Mouse (Mus musculus): ENCODE data around the gene Dlx3. TPM values are rescaled to one million over a fixed set of nuclear protein-coding genes. Genes with fewer than 3 reads are reported as not detected.

Gene Dlx3
- polyA plus RNA-seq (2014; fragmentation: Nextera tagmentation; extraction: Ambion mirVana), result 0.11 and 0.18 TPM in 2 replicates

DNA sequence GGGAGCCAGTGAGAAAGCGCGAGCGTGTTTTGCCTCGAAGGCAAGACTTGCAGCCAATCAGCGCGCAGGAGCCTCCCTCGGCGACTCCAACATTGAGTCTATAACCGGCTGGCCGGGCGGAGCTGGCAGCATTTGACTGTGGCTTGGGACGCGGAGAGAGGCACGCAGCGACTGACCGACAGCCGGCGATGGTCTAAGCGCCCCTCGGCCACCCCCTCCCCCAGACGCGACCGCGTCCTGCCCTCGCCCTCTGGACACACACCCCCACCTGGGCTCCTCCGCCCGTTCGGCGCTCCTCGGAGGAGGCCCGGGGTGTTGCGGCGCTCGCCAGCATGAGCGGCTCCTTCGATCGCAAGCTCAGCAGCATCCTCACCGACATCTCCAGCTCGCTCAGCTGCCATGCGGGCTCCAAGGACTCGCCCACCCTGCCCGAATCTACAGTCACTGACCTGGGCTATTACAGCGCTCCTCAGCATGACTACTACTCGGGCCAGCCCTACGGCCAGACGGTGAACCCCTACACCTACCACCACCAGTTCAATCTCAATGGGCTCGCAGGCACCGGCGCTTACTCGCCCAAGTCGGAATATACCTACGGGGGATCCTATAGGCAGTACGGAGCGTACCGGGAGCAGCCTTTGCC lies at the start of gene Dlx3:
Gene Dlx3, plus strand, starts transcription at position 130 of the 643 bp plus-strand sequence.
- ATAC-seq (ENCODE audit: insufficient read depth), result peak; percentile 56

GRCm38 (mm10) chr11:95070140-95071107 lies 49.5 kb upstream of the Dlx3 start:
- peaks cover 4% of the 10 kb centered on the region; the same call in 1 of the 2 replicates for H3K36me3 ChIP-seq (ENCODE audit: insufficient read depth)
- H3K4me1 ChIP-seq (ENCODE audit: insufficient read depth), result peaks cover 39% of the 10 kb centered on the region
- DNase-seq, result peak; percentile 28
- no peak for TF ChIP-seq CTCF (IDR thresholded peaks at IDR 0.05; ENCODE audit: low read depth)
- no peak overlapping the region for H3K4me3 ChIP-seq (ENCODE audit: low read depth, low read length)
- ATAC-seq (ENCODE audit: insufficient read depth), result no peak
- peak overlapping the region; percentile 27; the same call in 1 of the 2 replicates for H3K4me2 ChIP-seq
- H3K27ac ChIP-seq (ENCODE audit: low read depth), result peak overlapping the region; percentile 84
- 47% methylated on average over 8 of the region's 8 CpGs for WGBS
- H3K27me3 ChIP-seq (ENCODE audit: insufficient read depth, low read length), result peaks cover 7% of the 10 kb centered on the region
- H3K9ac ChIP-seq, result no peak overlapping the region
- no peaks in the 10 kb centered on the region for H3K9me3 ChIP-seq (ENCODE audit: low read depth, low read length)

More for the DNA sequence above, at the start of gene Dlx3:
- WGBS, result 1% methylated on average over 53 of the region's 55 CpGs
- H3K9me3 ChIP-seq (ENCODE audit: low read depth, low read length), result no peaks in the 10 kb centered on the region
- H3K4me1 ChIP-seq (ENCODE audit: insufficient read depth), result no peaks in the 10 kb centered on the region
- H3K9ac ChIP-seq, result peak within 1 kb of the TSS; percentile 23; the same call in 1 of the 2 replicates
- H3K36me3 ChIP-seq (ENCODE audit: insufficient read depth), result no peaks in the 10 kb centered on the region
- H3K4me2 ChIP-seq, result peak within 1 kb of the TSS; percentile 77
- peaks cover 65% of the 10 kb centered on the region for H3K27me3 ChIP-seq (ENCODE audit: insufficient read depth, low read length)
- peak; percentile 85 for DNase-seq
- TF ChIP-seq CTCF (IDR thresholded peaks at IDR 0.05; ENCODE audit: low read depth), result no peak
- no peak within 1 kb of the TSS for H3K27ac ChIP-seq (ENCODE audit: low read depth)
- peak within 1 kb of the TSS; percentile 39 for H3K4me3 ChIP-seq (ENCODE audit: low read depth, low read length)

DNA sequence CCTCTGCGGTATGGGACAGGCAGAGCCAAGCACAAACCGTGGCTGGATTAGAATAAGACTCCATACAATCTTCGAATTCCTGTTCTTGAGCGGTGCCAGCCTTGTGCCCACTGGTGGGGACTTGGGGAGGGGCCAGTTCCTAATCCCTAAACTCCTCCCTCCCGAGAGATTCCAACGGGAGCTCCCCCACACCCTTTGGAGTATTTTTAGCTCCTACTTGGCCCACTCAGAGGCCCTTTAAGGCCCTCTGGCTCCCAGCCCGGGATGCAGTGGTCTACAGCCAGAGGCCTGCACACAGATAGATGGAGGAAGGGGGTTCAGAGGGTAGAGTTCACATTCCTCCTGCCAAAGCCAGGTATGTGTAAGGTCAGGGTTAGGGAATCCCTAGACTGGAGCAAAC lies 48.7 kb upstream of the Dlx3 start:
- no peak overlapping the region for H3K9ac ChIP-seq
- peaks cover 4% of the 10 kb centered on the region; the same call in 1 of the 2 replicates for H3K36me3 ChIP-seq (ENCODE audit: insufficient read depth)
- peak overlapping the region; percentile 84; the same call in 1 of the 2 replicates for H3K27ac ChIP-seq (ENCODE audit: low read depth)
- peaks cover 39% of the 10 kb centered on the region for H3K4me1 ChIP-seq (ENCODE audit: insufficient read depth)
- no peak overlapping the region for H3K4me3 ChIP-seq (ENCODE audit: low read depth, low read length)
- no peak for TF ChIP-seq CTCF (IDR thresholded peaks at IDR 0.05; ENCODE audit: low read depth)
- 21% methylated on average over 7 of the region's 7 CpGs for WGBS
- H3K27me3 ChIP-seq (ENCODE audit: insufficient read depth, low read length), result peaks cover 16% of the 10 kb centered on the region
- peak overlapping the region; percentile 27; the same call in 1 of the 2 replicates for H3K4me2 ChIP-seq
- no peaks in the 10 kb centered on the region for H3K9me3 ChIP-seq (ENCODE audit: low read depth, low read length)
- DNase-seq (peak; percentile 87), ATAC-seq (ENCODE audit: insufficient read depth) (peak; percentile 66)

DNA sequence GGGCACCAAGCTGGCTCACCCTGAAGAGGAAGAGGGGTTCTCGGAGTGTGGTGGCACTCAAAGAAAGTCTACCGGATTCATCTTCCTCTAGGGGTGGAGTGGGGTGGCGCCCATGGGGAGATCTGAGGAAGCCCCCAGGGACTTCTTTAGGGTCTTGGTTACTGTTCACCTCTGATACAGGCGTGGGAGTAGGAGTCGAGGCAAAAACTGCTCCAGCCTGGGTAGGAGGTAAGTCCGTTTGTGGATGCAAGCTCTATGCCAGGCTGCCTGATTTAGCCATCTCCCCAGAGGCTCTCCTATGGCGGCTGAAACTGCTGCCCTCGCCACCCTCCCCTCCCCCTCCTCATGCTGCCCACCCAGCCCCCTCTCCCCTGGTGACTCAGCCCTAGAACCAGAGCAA lies 47.8 kb upstream of the Dlx3 start:
- ATAC-seq (ENCODE audit: insufficient read depth) (no peak), DNase-seq (no peak)
- no peak overlapping the region for H3K4me2 ChIP-seq
- H3K27ac ChIP-seq (ENCODE audit: low read depth), result peak overlapping the region; percentile 84; the same call in 1 of the 2 replicates
- H3K27me3 ChIP-seq (ENCODE audit: insufficient read depth, low read length), result peaks cover 24% of the 10 kb centered on the region
- 72% methylated on average over 8 of the region's 8 CpGs for WGBS
- no peak for TF ChIP-seq CTCF (IDR thresholded peaks at IDR 0.05; ENCODE audit: low read depth)
- no peak overlapping the region for H3K9ac ChIP-seq
- H3K4me3 ChIP-seq (ENCODE audit: low read depth, low read length), result no peak overlapping the region
- H3K36me3 ChIP-seq (ENCODE audit: insufficient read depth), result peaks cover 4% of the 10 kb centered on the region; the same call in 1 of the 2 replicates
- H3K9me3 ChIP-seq (ENCODE audit: low read depth, low read length), result no peaks in the 10 kb centered on the region
- peaks cover 39% of the 10 kb centered on the region for H3K4me1 ChIP-seq (ENCODE audit: insufficient read depth)

DNA sequence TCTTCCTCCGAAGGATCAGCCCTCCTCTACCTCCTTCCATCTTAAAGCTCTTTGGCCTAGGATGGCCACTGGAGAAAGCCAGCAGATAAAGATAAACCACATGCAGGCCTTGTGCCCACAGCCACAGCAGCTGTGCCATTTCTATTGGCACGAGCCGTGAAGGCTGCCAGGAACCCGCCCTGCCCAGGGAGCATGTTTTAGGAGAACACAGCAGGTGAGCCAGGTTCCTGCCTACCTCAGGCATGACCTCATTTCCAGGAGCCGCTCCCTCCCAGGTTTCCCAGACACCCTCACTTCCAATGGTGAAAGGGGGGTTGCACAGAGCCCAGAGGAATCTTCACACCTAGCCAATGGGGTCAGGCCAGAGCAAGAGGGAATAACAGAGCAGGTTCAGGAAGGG lies 47.1 kb upstream of the Dlx3 start:
- Histone ChIP-seq H3K4me3 (ENCODE audit: low read depth, low read length) (no peak overlapping the region), H3K27me3 (ENCODE audit: insufficient read depth, low read length) (peaks cover 31% of the 10 kb centered on the region), H3K4me1 (ENCODE audit: insufficient read depth) (peaks cover 39% of the 10 kb centered on the region), H3K36me3 (ENCODE audit: insufficient read depth) (no peaks in the 10 kb centered on the region; the same call in 1 of the 2 replicates), H3K27ac (ENCODE audit: low read depth) (no peak overlapping the region), H3K4me2 (no peak overlapping the region), H3K9me3 (ENCODE audit: low read depth, low read length) (no peaks in the 10 kb centered on the region), H3K9ac (no peak overlapping the region)
- ATAC-seq (ENCODE audit: insufficient read depth) (no peak), DNase-seq (peak; percentile 14)
- TF ChIP-seq CTCF (IDR thresholded peaks at IDR 0.05; ENCODE audit: low read depth), result no peak
- WGBS, result 56% methylated on average over 5 of the region's 5 CpGs

- DNase-seq, result peak; percentile 71
- ATAC-seq (ENCODE audit: insufficient read depth), result no peak
- peaks cover 36% of the 10 kb centered on the region for H3K27me3 ChIP-seq (ENCODE audit: insufficient read depth, low read length)
- H3K4me3 ChIP-seq (ENCODE audit: low read depth, low read length), result no peak overlapping the region
- H3K4me1 ChIP-seq (ENCODE audit: insufficient read depth), result peaks cover 45% of the 10 kb centered on the region
- WGBS, result 56% methylated on average over 4 of the region's 4 CpGs
- H3K27ac ChIP-seq (ENCODE audit: low read depth), result no peak overlapping the region
- TF ChIP-seq CTCF (IDR thresholded peaks at IDR 0.05; ENCODE audit: low read depth), result no peak
- no peaks in the 10 kb centered on the region for H3K9me3 ChIP-seq (ENCODE audit: low read depth, low read length)
- H3K36me3 ChIP-seq (ENCODE audit: insufficient read depth), result no peaks in the 10 kb centered on the region
- peak overlapping the region; percentile 82; the same call in 1 of the 2 replicates for H3K4me2 ChIP-seq
- H3K9ac ChIP-seq, result no peak overlapping the region
Measured at GRCm38 (mm10) chr11:95073835-95074234, 46.1 kb upstream of the Dlx3 start.

Measured in lung, embryonic 14.5 days (tissue).